Mouse (Mus musculus) regulatory T cell (primary cell): Measurements from ENCODE around the gene Cpsf6.

Source experiments
- in situ Hi-C: fragments of 300-600 bp; cut with MboI, MseI; formaldehyde crosslinking; loops from one replicate; pipeline ENCODE4 v1.15.1; 2025; ENCODE audit warnings: high pct_unique_total_duplicates

Cpsf6 gene

DNA sequence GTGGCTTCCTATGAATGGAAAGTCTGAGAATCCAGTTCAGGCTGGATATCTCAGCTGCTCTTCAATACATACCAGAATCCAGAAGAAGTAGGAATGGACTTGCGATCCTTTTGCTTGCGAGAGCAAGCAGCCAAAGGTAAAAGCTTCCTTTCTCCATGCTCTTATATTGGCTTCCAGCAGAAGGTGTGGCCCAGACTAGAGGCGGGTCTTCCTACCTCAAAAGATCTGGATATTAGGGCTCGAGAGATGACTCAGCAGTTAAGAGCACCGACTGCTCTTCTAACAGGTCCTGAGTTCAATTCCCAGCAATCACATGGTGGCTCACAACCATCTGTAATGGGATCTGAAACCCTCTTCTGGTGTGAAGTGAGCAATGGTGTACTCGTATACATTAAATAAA, at the start of gene Cpsf6:
Gene Cpsf6 (minus strand): TSS at position 108 of the 400 bp plus-strand sequence.
- in situ Hi-C loops = no loop called here

DNA sequence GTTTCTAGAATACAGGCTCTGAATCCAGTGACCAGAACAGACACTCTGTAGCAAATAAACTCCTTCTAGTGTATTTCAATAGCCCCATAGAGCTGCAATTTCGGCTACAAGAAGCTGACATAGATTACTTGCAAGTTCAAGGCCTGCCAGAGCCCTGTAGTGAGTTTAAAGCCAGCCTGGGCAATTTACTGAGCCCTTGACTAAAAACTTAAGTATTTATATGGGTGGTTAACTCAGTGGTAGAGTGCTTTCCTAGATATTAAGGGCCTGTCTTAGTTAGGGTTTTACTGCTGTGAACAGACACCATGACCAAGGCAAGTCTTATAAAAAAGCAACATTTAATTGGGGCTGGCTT, 46.8 kb upstream of the Cpsf6 start:
- in situ Hi-C loops = no loop called here

DNA sequence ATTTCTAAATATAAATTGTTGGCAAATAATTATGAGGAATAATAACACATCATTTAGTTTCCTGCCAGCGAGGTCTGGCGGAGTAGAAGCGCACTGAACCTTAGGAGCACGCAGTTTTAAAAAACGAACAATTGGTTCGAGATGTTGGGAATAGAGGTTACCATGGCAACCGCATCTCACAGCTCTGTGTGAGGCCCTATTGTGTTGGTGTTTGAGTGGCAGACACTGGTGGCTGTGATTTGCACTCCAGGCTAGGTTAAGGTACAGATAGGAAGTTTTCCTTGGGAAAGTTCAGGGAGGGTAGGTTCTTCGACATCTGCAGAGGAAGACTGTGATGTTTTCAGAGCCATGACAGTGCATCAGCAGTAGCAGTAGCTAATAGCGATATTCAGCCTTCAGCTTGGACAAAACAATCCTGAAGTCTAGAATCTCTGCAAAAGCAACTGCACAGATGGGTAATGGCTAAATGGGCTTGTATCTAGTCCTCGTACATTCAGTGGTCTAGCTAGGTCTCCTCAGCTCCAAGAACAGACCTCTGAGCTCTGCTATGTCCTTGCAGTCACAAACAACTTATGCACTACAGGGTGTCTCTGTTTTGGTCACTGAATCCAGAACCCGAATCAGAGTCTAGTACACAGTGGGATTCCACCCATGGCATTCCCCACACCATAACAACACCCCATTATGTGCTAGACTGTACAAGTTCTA, 46.2 kb upstream of the Cpsf6 start:
- in situ Hi-C loops = no loop called here

DNA sequence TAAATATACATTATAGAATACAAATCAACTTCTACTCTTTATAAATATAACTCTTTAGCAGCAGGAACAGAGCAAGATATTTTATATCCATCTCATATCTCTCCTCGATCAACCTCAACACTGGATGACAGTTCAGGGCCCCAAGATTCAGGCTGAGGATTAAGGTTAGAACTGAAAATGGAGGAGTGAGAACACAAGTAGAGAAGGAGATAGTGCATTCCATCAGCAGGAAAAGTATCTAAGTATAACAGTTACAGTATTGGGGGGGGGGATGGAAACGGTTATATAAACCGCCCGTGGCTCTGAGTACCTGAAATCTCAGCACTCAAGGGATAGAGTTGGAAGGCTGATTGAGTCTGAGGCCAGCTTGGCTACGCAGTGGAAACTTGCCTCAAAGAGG, 45.2 kb upstream of the Cpsf6 start:
- in situ Hi-C loops = no loop called here

DNA sequence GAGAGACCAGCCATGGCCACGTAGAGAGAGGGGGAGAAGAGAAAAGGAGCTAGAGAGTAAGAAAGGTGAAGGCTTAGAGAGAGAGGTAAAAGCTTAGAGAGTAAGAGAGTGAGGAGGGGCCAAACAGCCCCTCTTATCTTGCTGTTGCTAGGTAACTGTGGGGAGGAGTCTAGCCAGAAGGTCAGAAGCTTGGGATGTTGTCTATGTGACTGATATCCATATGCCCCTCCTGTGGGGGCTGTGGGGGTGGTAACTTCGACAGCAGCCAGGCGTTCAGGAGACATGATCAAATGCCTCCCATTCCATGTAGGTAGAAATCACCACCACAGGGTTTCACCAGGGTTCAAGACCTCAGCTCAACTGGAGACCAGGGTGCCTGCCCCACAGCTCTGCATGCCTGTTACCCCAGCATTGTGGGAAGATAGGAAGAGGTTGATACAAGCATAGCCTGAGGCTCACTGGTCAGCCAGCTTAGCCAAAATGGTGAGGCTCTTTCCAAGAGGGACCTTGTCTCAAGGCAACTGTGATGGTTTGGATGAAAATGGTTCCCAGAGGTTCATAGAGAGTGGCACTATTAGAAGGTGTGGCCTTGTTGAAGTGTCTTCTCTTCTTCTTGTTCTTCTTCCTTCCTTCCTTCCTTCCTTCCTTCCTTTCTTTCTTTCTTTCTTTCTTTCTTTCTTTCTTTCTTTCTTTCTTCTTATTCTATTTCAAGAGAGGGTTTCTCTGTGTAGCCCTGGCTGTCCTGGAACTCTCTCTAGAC, 44.5 kb upstream of the Cpsf6 start:
- in situ Hi-C loops = no loop called here

DNA sequence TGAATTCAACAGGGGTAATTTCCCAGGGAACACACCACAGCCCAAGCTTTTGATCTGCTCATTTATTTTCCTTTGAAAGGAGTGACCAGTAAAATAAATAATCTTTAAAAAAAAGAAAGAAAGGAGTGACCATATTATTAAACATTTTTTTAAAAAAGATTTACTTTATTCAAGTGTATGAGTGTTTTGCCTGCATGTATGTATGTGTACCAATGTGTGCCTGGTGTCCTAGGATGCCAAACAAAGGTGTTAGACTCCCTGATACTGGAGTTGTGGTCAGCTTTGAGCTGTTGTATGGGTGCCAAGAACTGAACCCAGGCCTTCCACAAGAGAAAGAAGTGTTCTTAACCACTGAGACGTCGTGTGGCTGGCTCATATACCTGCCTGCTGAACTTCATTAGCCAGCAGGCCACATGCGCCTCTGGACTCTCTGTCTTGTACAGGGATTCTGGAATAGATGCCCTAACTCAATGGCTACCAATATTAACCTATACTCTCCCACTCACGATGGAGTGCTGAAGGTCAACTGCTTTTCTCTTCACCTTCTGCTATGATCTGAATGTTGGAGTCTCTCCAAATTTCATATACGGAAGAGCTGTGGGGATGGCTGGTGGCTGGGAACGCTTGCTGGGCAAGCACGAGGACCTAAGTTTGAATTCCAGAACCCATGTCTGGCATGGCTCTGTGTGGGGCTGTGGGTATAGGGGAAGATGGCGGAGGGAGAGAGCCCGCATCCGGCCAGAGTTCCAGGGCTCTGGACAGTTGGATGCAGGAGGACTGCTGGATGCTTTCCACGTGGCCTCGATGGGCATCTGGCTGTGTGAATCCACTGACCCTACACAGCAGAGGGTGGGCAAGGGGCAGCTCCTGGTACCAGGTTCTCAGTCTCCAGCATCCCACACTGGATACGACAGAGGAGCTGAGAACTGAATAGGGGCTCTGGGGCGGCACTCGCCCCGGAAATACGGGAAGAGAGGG, 43.5 kb upstream of the Cpsf6 start:
- in situ Hi-C loops = no loop called here

DNA sequence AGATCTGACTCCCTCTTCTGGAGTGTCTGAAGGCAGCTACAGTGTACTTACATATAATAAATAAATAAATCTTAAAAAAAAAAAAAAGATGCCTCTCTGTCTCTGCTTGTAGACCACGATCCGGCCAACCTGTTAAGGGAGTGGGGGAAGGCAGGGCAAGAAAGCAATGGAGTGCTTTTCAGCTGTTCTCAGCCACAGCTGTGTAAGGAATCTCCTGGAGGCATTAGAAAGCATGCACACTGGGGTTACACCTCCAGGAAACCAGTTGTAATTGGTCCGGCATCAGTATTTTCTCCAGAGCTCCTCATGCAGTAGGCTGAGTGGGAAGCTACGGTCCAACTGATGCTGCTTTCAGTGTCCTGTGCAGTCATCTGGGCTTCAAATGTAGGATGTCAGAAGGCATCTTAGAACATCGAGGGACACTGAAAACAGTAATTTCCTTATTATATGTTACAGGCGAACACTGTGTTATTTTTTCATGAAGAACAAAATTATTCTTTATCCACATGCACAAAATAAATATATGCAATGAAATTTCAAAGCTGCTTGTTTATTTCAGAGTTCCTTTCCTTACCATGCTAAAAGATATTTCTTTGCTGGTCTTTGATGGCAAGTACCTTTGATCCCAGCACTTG, 42.5 kb upstream of the Cpsf6 start:
- in situ Hi-C loops = no loop called here

DNA sequence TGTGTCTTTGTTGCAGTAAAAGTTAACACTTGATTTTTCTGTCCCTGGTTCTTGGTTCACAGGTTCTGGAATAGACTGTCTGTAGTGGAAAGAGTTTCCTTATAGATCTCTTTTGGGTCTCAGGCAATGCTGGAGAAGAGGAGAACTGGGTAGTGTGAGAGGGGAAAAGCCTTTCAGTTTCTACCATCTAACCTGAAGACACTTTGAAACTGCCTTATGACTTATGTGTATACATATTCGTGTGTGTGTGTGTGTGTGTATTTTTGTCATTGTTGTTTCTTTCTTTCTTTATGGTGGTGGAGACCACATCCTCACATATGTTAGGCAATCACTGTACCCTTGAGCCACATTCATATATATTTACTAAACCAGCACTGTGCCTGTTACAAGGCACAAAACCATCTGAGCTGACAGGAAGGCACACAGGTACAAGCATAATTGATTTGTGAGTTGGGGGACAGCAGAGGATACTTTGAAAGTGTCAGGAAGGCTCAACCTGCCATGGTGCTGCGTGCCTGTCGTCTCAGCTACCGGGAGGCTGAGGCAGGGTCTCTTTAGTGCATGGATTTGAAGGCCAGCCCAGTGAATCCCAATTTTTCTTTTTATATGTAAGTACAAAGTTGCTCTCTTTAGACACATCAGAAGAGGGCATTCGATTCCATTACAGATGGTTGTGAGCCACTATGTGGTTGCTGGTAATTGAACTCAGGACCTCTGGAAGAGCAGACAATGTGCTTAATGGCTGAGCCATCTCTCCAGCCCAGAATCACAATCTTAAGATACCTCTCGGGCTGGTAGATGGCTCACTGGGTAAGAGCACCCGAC, 41.7 kb upstream of the Cpsf6 start:
- in situ Hi-C loops = no loop called here

DNA sequence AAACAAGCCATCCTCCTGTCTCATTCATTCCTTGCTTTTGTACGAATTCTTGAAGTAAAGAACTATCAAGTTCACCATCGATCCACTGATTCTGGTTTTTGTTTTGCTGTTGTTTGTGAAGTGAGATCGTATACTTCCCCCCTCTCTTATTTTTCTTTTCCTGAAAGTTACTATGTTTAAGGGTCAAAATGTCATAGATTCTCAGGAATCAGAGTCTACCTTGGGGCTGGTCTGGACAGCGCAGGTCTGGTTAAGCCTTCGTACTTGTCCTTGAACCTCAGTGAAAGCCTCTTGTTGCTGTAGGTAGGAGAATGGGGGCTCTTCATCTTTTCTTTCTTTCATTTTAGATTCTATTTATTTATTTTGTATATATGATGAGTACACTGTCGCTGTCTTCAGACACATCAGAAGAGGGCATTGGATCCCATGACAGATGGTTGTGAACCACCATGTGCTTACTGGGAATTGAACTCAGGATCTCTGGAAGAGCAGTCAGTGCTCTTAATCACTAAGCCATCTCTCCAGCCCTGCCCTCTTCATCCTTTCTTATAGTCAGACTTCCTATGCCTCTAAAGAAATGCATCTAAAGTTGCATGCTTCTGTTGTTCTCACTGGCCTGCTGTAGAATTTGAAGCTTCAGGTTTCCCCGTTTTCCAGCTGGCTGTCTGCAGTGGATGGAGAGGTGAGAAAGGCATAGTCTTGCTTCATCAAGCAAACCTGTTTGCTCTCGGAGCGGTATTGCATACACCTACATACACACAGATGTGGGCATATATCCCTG, 40.9 kb upstream of the Cpsf6 start:
- in situ Hi-C loops = no loop called here

DNA sequence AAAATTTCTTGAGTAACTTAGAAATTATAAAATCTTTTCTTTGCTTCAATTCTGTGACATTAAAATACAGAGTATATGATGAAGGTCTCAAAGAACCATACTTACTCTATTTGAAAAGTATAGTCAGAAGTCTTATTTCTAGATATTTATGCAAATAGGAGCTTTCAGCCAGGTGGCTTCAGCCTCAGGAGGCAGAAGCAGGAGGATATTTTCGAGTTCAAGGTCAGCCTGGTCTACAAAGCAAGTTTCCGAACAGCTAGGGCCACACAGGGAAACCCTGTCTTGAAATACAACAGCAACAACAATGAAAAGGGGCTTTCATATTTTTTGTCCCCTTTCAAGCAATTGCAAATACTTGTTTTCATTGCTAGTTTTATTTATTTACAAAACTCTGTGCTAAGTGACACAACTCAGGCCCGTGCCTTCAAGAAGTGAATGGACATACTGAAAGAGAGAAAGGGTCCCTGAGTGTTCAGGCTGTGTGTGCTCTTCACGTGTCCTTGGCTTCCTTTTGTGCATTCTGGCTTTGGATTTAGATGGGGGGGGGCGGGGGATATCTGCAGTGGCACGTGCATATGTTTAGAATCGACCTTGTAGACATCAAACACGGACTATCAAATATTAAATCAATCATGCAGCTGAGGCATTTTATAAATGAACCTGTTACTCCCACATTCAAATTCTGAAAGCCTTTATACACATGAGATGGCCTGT, 39.9 kb upstream of the Cpsf6 start:
- in situ Hi-C loops = no loop called here

DNA sequence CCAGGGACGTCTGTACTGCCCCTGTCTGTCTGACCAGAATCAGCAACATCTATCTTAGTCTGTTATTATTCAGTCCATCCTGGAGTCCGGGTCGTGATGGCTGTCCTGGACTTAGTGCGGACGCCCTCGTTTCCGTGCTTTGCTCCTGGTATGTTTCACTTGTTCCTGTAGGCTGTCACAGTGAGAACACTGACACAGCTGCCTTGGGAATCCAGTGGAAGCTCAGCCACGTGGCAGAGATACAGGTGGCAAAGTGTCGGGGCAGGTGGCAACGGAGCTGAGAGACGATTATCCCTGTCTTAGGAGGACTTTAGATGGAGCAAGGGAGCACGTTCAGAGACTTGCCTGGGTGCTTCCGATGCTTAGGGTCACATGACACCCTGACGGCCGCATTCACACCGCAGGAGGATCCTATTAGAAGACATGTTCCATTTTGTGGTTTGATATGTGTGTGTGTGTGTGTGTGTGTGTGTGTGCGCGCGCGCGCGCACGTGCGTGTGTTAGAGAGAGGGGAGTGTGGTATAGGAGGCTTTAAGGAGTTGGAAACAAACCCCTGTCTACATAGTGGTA, 38.9 kb upstream of the Cpsf6 start:
- in situ Hi-C loops = no loop called here

DNA sequence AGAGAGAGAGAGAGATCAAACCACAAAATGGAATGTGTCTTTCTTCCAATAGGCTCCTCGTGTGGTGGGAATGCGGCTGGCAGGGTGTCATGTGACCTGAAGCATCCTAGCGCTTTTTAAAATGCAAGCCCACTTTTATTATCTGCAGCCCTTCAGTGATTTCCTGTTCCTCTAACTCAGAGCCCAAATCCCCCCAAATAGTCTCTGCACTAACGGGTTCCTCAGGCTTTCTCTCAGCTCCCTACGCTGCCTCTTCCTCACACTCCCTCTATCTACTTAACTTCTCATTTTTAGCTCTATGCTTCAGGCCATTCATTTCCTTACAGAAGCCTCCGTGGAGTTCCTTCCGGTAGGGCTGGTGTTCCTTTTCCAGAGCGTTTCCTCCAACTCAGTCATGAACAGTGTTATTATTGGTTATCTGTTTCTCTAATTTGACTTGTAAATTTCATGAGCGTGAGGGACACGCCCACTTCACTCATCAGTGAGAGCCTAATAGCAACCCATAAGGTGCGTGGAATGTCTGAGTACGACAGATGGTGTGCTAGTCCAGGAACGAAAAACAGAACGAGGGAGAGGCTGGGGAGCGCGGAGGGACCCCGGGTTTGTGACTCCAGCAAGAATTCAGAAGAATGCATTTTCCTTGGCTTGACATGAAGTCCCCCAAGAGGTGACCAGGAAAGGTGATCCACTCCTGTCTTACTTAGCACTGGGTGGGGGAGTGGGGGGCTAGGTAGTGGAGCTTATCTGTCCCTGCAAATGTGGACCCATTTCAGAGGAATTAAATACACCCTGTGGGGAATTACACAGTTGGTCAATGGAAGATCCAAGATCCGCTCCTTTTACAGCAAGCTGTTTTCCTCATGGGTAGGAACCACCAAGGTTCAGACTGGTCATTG, 38.2 kb upstream of the Cpsf6 start:
- in situ Hi-C loops = no loop called here

DNA sequence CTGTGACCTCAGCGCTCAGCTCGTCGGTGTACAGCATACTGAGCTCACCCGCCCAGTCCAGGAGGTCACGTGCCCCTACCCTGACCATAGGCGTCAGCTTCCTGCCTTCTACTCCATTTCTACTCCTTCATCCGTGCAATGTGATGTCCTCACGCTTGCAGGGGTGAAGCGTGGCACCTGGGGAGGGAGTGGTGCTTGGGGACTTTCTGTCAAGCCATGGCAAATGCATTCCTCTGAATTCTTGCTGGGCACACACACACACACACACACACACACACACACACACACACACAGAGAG, 37.6 kb upstream of the Cpsf6 start:
- in situ Hi-C loops = no loop called here

DNA sequence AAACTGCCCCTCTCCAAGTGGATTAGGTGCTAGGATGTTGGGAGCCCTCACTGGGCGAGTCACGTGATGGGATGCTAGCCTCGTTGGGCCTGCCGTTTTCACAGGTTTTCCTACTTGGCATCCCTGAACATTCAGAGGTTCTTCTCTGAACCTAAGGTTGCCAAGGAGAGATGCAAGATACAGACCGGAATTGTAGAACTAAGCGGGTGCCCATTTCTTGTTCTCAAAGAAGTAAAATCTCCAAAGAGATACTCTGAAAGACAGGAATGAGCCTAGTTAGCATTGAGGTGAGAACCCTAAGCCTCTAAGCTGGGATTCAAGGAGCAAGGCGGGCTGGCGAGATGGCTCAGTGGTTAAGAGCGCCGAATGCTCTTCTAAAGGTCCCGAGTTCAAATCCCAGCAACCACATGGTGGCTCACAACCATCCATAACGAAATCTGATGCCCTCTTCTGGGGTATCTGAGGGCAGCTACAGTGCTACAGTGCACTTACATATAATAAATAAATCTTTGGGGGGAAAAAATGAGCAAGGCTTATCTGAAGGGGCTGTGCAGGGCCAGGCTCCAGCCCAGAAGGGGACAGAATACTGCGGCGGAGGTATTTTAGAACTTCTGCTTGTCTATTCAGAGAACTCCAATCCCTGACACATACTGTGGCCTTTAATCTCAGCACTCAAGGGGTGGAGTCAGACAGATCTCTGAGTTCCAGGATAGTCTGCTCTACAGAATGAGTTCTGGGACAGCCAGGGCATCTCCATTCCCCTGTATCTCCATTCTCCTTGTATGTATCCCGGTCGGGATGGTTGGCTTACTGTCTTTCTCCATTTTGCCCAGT, 37.0 kb upstream of the Cpsf6 start:
- in situ Hi-C loops = no loop called here

DNA sequence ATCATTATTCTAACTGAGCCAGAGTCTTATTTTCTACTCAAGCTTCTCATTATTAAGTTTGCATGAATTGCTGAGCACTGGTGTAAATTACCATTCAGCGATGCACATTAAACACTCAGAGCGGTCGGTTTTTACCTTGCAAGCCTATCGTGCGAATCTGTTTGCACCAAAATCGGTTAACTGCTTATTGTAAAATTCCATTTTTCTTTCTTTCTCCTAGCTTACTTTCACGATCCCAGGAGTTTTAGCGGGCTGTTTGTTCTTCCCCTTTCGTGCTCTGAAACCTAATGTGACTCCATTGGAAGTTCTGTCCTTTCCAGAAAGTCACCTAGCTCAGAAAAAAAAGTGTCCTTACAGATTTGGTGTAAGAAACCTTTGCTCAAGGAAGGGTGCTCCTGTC, 36.3 kb upstream of the Cpsf6 start:
- in situ Hi-C loops = no loop called here

DNA sequence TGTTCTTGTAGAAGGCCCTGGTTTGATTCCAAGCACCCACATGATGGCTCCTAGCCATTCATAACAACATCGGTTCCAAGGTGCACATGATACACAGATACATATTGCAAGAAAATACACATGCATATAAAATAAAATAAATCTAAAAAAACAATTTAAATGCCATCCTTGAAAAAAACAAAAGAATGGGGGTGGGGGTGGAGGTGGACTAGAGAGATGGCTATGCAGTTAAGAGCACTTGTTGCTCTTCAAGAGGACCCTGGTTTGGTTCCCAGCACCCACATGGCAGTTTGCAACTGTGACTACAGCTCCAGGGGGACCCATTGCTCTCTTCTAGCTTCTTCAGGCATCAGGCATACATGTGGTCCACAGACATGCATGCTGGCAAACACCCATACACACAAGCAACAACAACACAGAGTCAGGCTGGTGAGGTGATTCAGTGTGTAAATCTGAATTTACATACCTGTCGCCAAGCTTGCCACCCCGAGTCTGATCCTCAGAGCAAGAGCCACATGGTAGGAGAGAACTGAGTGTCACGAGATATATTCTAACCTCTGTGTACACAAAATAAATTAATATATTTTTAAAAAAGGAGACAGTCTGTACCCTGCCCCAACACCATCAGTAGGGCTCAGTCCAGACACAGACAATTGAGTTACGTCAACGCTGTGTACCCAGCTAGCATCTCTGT, 35.7 kb upstream of the Cpsf6 start:
- in situ Hi-C loops = no loop called here

DNA sequence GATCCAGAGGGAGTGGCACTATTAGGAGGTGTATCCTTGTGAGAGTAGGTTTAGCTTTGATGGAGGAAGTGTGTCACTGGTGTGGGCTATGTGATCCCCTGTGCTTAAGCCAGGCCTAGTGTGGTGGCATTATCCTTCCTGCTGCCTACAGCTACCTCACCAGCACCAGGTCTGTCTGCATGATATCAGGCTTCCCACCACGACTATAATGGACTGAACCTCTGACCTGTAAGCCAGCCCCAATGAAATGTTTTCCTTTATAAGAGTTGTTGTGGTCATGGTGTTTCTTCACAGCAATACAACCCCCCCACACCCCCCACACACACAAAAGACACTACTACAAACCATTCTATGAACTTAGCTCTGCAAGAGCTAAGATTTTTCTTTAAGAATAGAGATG, 34.9 kb upstream of the Cpsf6 start:
- in situ Hi-C loops = no loop called here
